Mouse (Mus musculus): ENCODE data around the gene Mfn1. TPM values are rescaled to one million over a fixed set of nuclear protein-coding genes. Genes with fewer than 3 reads are reported as not detected.

Mfn1 gene
- polyA plus RNA-seq, 1 experiment from 2014 or later = 23.9 TPM

DNA sequence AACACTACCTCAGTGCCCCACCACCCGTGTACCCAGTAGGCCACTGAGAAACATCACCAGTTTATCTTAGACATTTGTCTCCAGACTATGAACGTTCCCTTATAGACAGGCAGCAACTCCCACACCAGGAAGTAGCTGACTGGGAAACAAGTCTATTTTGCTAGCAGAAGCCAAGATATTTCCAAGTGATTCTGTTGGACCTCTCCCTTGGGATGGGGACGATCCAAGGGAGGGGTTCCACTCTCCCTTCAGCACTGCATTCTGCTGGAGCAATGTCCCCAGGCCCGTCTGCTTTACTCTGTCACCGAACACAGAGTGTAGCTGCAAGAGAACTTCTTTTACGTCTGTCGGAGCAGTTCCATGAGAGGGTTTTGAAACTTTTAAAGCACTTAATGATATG is 98.9 kb downstream of the Mfn1 start:
- H3K9me3 ChIP-seq = no peaks in the 10 kb centered on the region
- no peak for DNase-seq (ENCODE audit: low spot score)
- H3K36me3 ChIP-seq (replicated peaks) = no peaks in the 10 kb centered on the region
- 80% methylated on average over 7 of the region's 7 CpGs for WGBS
- no peak overlapping the region for H3K4me3 ChIP-seq
- no peaks in the 10 kb centered on the region for H3K27me3 ChIP-seq (replicated peaks; ENCODE audit: low read depth, poor library complexity, severe bottlenecking)
- H3K27ac ChIP-seq (replicated peaks) = no peak overlapping the region
- no peaks in the 10 kb centered on the region for H3K4me1 ChIP-seq

Other genes starting within 250 kb of the Mfn1 start
- 5.2 and 6.1 TPM in 2 replicates for gene Zmat3, start 163.5 kb upstream of the Mfn1 start, polyA plus RNA-seq (2016; fragmentation: Nextera tagmentation; extraction: Ambion mirVana)
- gene Pik3ca, start 131.8 kb upstream of the Mfn1 start, polyA plus RNA-seq (2016; fragmentation: Nextera tagmentation; extraction: Ambion mirVana) = 6.9 and 8.2 TPM in 2 replicates
- 0.09 TPM in 1 of 2 replicates, not detected in the other for gene Kcnmb3, start 37.2 kb upstream of the Mfn1 start, polyA plus RNA-seq (2016; fragmentation: Nextera tagmentation; extraction: Ambion mirVana)
- gene Zfp639, start 19.2 kb upstream of the Mfn1 start, polyA plus RNA-seq (2016; fragmentation: Nextera tagmentation; extraction: Ambion mirVana) = 40.7 and 41.0 TPM in 2 replicates
- 38.8 and 44.1 TPM in 2 replicates for gene Gnb4, start 87.1 kb downstream of the Mfn1 start, polyA plus RNA-seq (2016; fragmentation: Nextera tagmentation; extraction: Ambion mirVana)
- gene Actl6a, start 176.8 kb downstream of the Mfn1 start, polyA plus RNA-seq (2016; fragmentation: Nextera tagmentation; extraction: Ambion mirVana) = 274 and 289 TPM in 2 replicates
- gene Ndufb5, start 207.5 kb downstream of the Mfn1 start, polyA plus RNA-seq (2016; fragmentation: Nextera tagmentation; extraction: Ambion mirVana) = 268 and 276 TPM in 2 replicates
- 36.7 and 37.7 TPM in 2 replicates for gene Mrpl47, start 208.1 kb downstream of the Mfn1 start, polyA plus RNA-seq (2016; fragmentation: Nextera tagmentation; extraction: Ambion mirVana)

Data from embryonic facial prominence, embryonic 10.5 days (tissue).